Mouse (Mus musculus): ENCODE measurements around the gene Smarce1.

- TF ChIP-seq POLR2A (IDR thresholded peaks at IDR 0.05; ENCODE audit: insufficient read depth, low read length) (no peak), CTCF (IDR thresholded peaks at IDR 0.05; ENCODE audit: low read depth, low read length) (no peak)
Observed at GRCm38 (mm10) chr11:99243820-99244374, 13.1 kb upstream of the Smarce1 start, which contains the start of gene Krt222.

Measured in ES-Bruce4 (cell line).